Mouse (Mus musculus) layer of hippocampus, adult 11-12 months (tissue): ENCODE results near the gene Ldlrap1.
A peak's percentile ranks its signal among the peaks of the same experiment; 100 is the strongest.

Source experiments
- DNase-seq: peaks from one replicate; pipeline ENCODE4 v3.0.0; 2022; ENCODE audit warnings: low spot score

The Ldlrap1 gene

DNA sequence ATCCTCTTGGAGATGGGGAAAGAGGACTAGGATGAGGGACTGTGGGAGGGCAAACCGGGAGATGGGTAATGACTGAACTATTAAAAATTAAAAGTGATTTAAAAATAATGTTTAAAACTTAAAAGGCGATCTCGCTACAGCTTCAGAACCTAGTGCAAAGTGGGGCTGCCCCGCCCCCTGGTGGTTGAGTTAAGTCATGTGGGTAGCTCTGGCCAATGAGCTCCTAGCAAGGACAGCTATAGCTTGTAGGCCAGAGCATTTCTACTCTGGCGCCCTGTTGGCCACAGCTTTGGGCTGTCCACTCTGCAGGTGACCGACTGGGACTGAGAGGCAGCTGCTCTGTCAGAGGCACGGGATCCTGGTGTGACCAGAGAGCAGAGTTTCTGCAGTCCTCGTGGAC is 53.9 kb downstream of the Ldlrap1 start:
- DNase-seq: peak; percentile 83

DNA sequence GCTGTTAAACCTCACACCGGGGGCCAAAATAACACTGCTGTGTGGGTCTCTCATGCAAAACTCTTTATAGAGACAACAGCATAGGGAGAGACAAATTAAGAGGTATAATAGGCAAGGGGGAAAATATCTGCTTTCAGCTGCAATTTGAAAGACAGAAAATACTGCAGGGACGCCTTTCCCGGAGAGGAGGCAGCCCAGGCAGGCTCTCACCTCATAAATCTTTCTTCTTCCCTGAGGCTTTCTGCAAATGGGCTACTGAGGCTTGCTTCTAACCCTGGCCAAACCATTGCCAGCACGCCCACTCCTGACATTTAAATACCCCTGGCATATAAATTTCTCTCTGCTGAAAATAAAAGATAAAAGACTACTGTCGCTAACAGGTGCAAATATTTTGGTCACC is 62.5 kb downstream of the Ldlrap1 start:
- no peak for DNase-seq

DNA sequence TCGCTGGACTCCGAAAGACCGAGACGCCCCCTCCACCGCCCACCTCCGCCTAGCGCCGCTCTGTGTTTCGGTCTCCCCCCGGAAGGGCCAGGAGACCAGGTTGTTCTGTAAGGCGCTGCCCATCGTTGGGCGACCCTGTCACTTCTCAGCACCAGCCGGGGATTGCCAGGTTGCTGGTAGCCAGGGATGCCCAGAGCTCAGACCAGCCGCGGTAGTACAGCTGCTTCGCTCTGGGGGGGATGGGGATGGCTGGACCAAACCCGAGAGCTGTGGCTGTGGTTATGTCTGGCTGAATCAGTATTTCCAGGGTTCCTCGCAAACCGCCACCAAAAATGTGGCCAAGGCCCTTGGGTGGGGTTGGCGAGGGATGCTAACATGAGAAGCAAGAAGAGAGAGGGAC is 63.2 kb downstream of the Ldlrap1 start:
- DNase-seq: no peak

DNA sequence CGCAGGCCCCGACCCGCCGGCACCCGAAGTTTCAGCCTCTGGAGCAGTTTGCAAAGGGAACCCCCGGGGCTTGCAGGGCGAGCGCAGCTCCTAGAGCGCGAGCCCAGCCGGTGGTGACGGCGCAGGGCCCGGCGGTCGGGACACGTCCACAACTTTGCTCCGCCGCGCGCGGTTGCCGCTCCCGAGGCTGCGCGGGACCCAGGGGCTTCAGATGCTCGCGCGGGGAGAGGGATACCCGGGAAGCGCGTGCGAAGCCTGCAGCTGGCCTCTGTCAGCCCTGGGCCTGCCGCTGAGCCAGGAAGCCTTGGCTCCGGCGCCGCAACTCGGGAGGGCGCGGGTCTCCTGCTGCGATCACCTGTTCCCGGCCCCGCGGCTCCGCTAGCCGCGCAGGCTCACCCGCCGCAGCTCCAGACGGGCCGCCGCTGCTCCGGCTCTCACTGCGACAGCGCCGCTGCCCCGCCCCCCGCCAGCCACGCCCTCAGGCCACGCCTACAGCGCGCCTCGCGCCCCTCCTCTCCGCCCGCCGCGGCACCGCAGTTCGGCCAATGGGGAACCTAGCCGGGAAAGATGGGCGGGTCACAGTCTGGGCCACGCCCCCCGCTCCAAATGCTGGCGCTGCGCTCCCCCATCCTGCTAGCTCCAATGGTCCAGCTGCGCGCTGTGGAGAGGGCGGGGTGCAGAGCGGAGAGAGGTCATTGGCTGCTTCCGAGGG is 63.8 kb downstream of the Ldlrap1 start, which contains the start of gene Man1c1:
Man1c1 (minus strand) TSS at position 456 of the 712 bp plus-strand sequence.
- DNase-seq: peak; percentile 98

DNA sequence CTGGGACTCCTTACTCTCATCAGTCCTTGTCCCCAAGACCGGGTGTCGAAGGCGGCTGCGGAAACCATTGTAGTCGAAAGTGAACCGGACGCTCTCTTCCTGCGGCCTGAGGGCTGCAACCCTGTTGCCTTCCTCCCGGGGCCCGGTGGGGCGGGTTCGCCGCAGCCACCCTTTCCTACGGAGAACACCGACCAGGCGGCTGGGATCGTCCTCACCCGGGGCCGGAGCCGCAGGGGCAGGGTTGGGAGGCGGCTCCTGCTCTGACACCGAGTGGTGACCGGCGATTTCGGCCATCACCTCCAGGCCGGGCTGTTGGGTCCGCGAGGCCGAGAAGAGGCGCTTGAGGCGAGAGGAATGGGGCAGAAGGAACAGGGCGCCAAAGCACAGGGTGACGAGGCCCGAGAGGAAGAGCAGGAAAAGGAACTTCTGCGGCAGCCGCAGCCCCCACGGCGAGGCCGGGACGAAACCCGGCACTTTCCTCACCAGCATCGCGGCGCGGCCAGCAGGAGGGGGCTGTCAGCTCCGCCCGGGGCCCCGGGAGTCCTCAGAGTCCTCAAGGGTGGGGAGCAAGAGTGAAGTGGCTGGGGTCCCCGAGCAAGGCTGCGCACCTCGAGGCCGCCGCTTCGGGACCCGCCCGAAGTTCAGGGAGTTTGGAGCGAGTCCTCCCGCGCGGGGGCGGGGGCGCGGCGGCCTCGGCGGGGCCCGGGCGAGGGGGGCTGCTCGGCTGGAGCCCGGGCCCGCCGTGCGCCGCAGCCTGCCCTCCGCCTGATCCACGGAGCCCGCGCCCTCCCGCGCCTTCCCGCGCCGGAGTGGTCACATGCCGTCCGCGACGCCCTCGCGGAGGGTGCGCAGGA is 64.6 kb downstream of the Ldlrap1 start:
- peak; percentile 25 for DNase-seq

DNA sequence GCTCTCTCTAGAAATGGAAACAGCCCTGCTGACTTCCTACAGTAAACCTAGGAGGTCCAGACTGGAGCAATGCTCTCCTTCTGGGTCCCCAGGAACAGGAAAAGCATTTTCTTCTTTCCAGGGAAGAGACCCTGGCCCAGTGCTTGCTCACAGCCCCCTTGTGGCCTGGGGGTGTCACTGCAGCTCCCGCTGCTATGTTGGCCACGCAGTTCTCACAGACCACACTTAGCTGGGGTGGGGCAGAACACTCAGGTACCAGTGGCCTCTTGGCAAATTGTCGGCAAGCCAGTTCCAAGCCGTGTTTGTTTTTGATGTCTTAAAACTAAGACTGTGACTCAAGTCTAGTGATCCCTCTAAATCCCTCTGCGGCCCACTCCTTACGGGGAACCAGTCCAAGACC is 65.9 kb downstream of the Ldlrap1 start:
- peak; percentile 77 for DNase-seq

GRCm38 (mm10) chr4:134700911-134701310 is 66.9 kb downstream of the Ldlrap1 start:
- DNase-seq: no peak

DNA sequence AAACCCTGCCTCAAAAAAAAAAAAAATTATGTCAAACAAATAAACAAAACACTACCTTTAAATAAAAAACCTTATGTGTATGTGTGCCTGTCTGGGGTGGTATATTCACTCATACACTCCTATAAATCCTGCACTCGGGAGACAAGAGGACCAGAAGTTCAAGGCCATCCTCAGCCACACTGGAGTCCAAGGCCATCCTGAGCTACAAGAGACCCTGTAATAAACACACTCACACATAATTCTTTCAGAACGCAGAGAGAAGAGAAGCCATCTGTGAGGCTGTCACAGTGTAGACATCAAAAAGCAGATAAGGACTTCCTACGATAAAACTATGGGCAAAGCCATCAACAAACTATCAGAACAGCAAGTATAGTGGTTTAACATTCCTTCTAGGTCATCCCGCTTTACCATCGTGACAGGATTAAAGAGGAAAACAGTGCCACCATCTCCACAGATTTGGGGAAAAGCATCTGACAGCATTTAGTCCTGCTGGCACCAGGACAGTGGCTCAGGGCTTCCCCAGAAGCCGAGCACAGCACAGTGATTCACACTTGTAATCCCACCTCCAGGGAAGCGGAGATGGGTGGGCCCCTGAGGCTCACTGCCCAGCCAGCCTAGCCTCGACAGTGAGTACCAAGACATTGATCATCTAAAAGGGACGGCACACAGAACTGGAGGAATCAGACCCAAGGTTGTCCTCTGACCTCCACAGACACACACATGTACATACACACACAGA is 74.5 kb downstream of the Ldlrap1 start:
- DNase-seq: no peak

GRCm38 (mm10) chr4:134692388-134692787 is 75.4 kb downstream of the Ldlrap1 start:
- DNase-seq: no peak
